Mouse (Mus musculus): Measurements from ENCODE around the gene Crybg1.
"Not testable (repeated sequence)": the region's sequence is repeated elsewhere in the genome, so short reads cannot be mapped to it uniquely, and the experiment has no call there.

Crybg1 gene

DNA sequence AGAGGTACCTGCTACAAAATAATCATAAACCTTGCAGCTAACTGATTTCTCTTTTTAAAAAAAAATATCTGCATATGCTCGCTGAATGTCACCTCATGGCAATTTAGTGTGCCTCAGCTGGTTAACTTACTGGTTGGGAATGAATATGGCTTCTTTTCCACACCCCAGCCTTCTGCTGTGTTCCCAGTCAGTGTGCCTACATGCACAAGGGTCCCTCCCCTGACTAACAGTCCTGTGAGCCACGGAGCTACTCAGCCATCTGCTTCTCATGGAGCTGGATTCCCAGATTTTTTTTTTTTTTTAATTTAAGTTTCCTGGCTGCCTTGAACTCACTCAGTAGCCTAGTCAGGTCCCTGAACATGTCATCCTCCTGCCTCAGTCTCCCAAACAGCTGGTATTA, 183.7 kb downstream of the Crybg1 start:
- no peak for DNase-seq (ENCODE audit: low spot score)

DNA sequence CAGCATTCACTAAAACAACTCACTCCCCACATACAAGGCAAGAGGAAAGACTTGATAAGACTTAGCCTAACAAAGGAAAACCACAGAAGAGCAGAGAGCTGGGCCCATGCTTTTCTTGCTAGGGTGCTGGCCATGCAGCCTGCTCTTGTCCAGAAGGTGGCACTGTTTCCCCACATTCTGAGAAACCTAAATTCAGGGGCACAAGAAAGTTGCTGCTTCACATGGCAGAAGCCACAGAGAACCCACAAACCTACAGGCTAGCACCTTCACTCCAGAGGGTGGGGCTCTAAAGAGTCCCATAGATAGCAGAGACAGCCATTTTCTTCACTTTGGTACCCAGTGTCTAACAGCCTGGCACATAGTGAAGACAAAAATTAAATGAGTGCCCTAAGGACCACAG, 194.7 kb downstream of the Crybg1 start:
- DNase-seq (ENCODE audit: low spot score) = peak; percentile 87

DNA sequence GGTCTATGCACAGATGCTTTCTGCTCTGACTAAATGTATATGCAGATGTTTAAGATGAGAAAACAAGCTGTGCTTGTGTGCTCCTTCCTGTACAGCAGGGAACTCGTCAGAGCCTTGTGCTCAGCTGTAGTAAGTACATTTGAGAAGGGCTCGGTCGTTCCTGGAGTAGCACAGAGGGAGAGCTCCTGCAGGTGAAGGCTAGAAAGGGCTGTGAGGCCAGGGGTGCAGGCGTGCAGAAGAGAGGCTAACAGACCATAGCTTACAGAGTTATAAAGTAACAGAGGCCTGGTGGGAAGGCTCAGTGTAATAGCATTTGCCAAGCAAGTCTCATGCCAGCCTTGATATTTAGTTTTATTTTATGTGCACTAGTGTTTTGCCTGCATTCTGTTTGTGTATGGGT, 203.2 kb downstream of the Crybg1 start:
- no peak for DNase-seq (ENCODE audit: low spot score)

DNA sequence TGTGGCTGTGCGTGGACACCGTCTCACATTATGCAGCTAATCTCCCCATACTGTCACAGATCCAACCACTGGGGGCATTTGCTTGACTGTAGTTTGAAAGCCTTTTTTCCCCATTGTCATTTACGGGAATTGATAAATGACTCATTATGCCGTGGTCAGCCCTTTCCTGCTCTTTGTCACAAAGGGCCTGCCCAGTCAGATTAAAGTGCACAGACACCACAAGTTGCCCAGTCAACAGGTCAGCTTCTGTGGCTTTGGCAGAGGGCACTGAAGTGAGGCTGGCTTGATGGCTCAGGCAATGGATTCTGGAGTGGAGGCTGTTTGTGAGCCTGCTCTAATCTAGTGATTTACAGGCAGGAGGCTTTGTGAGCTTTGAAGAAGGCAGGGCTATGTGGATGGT, 204.9 kb downstream of the Crybg1 start:
- peak; percentile 12 for DNase-seq (ENCODE audit: low spot score)

DNA sequence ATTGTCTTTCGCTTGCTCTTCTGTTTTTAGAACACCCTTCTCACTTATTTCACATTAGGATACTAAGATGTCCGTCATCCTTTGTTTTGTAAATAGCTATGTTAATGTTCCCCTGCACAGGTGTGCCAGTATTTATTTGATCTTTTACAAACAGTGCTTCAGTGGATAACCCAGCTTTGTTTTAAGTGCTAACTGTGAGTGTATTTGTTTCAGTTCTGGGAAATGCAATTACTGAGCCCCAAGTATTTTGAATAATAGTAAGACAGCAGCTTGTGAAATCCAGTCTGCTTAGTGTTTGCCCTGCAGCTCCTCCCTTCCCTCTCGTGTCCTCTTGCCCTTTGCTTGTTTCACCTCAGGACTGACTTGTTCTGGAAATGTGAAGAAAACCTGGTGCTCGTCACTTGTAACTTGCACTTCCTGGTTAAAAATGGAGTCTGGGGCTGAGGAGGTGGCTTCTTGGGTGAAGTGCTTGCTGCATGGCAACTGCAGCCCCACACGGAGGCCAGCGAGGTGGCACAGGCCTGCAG, 209.5 kb downstream of the Crybg1 start:
- DNase-seq (ENCODE audit: low spot score) = no peak

DNA sequence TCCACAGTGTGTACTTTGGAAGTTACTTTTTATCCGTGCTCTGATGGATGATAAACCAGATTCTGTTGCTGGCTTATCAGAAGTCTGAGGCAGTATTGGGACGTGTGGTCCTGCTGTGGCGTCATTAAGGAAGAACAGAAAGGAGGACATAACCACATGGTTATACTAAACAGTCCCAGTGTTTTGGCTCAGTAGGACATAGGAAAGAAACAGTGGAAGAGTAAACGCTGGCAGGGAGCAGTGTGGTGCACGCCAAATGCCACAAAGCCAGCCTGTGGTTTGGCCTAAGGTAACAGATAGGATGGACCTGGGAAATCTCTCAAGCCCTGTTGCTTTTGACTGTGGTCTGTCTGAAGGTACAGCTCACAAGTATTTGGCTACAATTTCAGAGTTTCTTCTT, 220.1 kb downstream of the Crybg1 start:
- no peak for DNase-seq (ENCODE audit: low spot score)

DNA sequence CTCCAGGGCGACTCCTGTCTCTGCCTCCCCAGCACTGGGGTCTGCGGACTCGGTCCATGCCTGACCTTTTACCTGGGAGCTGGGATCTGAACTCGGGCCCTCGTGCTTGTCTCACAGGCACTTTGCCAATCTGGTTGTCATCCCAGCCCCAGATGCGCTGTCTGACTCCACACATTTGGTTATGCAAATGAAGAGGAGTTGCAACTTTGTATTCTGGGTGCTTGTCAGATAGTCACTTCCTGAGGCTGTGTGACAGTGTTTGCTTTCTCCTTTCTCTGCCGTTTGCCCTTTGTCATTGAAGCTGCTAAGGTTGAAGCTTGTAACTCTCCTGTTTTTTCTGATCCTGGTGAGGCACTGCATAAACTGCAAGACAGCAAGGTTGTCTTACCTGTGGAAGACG, 220.9 kb downstream of the Crybg1 start:
- DNase-seq (ENCODE audit: low spot score) = no peak

DNA sequence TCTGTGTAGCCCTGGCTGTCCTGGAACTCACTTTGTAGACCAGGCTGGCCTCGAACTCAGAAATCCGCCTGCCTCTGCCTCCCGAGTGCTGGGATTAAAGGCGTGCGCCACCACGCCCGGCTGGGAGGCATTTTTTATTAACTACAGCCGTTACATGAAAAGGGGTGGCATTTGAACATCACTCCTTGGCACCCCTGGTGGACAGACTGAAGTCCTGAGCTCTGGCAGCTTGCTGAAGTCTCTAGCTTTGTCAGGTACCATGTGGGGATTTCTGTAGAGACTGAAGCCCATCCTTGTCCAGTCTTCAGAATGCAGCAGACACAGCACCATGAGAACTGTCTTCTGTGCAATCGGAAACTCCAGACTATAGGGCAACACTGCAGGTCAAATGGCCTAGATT, 222.9 kb downstream of the Crybg1 start:
- not testable (repeated sequence) for DNase-seq (ENCODE audit: low spot score)

DNA sequence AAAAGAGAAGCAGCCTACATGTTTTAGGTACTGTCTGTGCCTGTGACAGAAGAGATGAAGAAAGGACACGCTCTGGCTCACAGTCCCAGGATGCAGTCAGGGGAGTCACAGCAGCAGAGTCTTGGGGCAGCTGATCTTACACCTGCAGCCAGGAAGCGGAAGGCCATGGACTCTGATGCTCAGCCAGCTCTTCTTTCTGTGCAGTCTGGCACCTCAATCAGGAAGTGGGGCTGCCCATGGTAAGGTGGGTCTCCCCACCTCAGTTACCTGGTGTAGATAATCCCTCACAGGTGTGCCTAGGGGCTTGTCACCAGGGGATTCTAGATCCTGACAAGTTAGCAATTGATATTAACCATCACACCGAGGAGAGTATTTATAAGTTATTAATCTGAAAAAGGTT, 225.6 kb downstream of the Crybg1 start:
- DNase-seq (ENCODE audit: low spot score) = no peak

DNA sequence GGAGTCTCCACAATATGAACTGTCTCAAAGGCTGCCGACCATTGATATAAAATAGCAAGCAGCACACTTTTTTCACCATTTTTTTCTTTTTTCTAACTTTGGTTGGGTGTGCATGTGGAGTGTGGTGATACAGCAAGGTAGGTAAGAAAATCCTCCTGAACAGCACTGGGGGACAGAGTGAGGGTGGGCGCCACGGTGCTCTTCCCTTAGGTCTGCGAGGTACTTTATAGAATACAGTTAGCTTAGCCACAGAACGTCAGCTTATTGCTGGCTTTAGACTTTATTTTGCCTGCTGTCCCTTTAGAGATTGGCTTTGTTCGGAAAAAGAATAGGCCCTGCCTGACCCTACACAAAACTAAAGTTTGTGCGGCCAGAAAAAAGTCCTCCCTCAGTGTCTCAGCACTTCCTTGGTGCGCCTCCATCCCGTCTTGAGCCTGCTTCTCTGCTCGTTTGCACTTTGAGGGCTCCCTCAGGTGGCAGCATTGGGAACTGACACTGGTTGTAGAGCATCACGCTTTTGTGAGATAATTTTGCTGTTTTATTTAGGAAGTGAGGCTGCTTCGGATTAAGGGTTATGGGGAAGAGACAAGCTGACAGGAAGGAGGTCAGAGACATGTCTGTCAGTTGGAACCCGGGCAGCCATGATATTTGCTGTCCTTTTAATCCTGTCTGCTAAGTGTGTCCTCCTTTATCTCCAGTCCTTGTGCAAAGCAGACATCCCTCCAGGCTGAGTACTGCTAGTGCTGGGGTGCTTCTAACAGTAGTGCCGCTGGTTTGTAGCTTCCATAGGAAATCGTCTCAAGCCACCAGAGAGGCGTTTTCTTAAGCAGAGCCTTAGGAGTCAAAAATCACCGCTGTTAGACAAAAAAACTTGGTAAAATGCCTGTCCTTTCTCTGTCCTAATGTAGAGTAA, 229.7 kb downstream of the Crybg1 start:
- peak; percentile 87 for DNase-seq (ENCODE audit: low spot score)

DNA sequence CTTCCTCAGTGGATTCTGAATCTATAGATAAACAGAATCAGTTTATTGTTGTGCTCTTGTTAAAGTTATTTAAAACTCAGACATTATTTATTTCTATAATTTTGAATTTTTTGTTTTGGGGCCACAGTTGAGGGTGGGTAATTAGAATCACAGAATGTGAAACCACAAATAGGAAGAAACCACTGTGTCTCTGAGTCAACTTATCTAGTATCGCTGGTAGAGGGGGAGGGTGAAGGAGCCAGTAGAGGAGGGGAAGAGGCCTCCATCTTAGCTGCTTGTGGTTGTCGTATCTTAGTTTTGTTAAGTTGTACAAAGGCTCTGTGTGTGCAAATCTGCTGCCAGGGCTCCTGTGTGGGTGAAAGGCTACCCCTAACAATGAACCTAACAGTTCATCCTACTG, 231.9 kb downstream of the Crybg1 start:
- no peak for DNase-seq (ENCODE audit: low spot score)

DNA sequence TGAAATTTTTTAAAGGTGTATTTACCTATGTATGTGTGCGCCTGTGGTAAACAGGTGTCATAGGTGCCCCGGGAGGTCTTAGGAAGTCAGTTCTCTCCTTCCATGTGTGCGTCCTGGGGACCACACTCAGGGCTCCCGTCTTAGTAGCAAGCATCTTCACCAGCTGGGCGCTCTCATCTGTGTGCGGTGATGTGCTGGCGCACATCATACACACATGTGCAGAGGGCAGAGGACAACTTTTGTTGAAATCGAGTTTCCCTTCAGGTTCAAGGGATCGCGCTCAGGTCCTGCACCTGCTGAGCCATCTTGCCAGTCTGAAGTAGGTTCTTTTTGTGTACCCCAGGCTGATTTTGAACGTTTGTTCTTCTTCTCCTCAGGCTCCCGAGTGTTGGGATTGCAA, 232.5 kb downstream of the Crybg1 start:
- no peak for DNase-seq (ENCODE audit: low spot score)

DNA sequence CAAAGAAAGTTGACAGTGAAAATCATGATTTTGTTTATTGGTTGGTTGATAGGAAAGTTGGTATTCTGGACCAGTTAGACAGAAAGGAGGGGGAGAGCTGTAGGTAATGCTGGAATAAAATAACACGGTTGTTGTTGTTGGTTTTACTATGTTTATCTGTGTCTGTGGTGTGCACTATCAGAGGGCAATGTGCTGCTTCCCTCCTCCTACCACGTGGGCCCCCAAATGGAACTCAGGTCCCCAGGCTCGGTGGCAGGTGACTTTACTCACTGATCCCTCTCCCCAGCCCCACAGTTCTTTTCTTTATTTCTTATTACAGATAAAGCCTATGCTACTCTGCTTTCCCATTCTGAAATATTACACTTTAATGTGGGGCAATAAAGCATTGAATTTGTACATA, 236.4 kb downstream of the Crybg1 start:
- DNase-seq (ENCODE audit: low spot score) = no peak

DNA sequence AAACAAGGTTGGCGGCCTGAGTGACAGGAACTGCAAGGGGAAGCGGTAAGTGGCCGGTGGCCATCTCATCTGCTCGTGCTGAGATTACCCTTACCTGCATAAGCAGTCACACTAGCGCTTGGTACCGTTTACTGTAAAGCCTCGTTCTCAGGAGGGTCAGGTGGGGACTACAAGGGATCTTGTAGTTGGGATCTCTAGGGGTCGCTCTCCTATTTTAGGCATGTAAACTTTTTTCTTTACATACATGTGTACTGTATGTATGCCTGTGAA, 237.8 kb downstream of the Crybg1 start:
- no peak for DNase-seq (ENCODE audit: low spot score)

DNA sequence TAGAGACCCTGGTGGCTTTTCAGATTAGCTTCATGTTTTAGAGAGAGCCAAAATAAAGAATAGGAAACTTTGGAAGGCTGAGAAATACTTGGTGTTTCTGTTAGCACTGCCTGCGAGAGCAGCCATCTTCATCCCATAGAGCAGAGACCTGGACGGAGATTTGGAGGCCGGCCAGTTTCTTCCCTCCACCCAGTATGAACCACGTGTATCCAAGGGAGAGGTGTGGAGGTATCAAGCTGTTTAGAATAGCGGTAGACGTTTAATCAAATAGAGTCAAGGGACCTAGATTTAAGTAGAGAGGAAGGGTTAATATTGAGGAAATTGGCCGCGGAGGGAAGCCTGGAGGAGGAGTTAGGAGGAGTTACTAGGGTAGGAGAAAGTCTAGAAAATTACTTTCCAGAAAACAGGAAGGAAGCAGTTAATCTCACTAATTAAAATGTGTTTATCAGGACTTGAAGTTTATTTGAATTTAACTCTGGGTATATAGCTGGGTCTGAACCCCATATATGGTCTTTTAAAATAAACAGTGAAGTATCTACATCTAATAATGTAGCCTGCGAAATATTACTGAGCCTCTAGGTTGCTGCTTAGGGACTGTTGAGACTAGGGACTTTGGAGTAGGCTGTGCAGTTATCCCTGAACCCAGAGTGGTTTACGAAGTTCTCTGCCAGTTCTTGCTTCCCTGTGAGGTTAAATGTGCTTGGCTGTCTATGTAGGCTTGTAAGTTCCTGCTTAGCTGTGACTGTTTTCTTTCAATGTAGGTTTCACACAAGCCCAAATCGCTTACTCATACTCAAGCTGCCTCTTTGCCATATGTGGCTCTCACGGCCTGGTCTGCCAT, 238.4 kb downstream of the Crybg1 start:
- DNase-seq (ENCODE audit: low spot score) = no peak

DNA sequence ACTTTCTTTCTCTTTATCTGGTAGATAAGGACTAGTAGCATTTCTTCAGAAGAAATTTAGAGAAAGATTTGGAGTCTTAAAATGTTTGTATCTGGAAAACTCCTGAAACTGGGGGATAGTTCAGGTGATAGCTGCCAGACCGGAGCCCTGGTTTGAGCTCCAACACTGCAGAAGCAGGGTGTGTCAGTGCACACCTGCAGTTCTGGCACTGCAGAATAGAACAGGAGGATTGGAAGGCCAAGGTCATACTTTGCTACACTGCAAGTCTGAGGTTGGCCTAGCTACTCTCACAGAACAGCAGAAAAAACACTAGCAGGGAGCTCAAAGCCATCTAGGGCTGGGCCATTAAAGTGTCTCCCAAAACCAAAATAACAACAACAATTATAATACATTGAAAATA, 244.1 kb downstream of the Crybg1 start:
- no peak for DNase-seq (ENCODE audit: low spot score)

DNA sequence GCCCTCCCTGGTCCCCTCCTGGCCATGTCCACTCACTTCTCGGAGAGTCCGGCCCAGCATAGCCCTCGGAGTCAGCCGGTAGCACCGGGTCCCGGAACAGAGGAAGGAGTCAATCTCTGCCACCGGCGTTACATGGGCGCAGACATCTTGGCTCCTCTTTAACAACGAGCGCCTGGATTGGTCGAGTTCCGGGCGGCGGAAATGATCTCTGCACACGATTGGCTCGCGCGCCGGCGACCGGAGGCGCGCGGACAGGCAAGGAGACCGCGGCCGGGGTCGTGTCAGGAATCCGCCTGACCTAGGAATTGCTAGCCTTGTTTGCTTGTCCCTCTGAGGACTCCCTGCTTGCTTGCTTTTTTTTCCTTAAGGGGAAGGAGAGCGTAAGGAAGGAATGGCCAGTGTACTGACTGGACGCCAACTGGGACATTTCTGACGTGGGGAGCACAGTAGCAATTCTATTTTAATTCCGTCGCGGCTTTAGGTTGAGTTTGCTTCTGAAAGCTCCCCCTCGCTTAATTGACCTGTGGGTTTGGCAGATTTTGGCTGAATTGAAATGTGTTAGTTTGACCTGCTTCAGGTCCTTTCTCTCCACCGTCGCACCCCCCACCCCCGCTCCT, 247.0 kb downstream of the Crybg1 start, which contains the start of the genes Qrsl1 and Rtn4ip1:
Gene Qrsl1 (minus strand): TSS at position 168 of the 617 bp plus-strand sequence.
Gene Rtn4ip1 (plus strand): TSS at position 230 of the 617 bp plus-strand sequence.
- peak; percentile 97 for DNase-seq (ENCODE audit: low spot score)

DNA sequence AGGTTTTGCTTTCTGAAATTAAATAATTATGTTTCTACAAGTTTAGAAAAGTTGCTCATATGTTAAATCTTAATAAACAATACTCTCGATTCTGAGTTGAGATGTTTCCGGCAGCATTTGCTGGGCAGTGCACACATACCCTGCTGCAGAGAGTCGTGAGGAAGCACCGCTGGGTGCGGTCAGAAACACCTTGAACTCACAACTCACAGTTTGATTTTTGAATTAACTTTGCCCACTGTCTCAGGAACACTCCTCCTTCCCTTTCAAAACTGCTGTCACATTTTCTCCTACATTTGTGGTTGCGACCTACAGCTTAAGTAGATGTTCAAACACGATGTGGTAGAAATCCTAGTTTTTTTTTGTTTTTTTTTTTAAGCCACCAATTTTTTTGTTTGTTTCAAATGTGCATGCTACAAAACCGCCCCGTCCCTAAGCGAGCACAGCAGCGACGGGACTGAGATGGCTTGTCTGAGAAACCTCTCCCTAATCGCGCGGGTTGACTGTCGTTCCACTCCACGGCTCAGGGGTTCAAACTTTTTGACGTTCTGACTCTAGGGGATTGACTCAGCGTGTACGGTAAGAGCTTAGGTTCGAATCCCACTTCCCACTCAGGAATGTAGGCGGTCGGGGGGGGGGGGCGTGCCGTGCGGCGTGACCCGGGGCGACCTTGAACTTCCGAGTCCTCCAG, 247.6 kb downstream of the Crybg1 start:
- DNase-seq (ENCODE audit: low spot score) = no peak

All from embryo, embryonic 10.5 days (tissue).